In the genomic region with DNA sequence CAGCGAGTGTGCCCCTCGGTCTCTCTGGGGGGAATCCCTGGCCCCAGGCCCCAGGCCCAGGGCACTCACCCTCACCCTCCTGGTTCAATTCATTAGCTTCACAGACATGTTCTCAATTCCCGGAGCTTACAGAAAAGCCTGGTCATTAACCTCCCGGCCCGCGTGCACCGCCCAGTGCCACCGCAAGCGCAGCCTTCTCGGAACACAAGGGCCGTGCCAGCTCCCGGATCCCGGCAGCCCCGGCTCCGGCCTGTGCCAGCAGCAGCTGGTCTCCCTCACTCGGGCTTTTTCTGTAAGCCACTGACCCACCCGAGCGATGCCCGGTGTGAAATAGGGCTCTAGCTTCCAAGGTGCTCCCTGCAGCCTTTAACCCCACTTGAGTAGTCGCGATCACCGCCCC, we compare ENCODE assay signal across 9 mouse cellular contexts. TPM values are rescaled to one million over a fixed set of nuclear protein-coding genes. Genes with fewer than 3 reads are reported as not detected.
DNase-seq lines count a peak whose midpoint lies in the region; ATAC-seq and TF ChIP-seq lines count a peak whose summit lies in the region.
"Had no signal": no experiment of that assay in that cellular context is flagged by ENCODE, and none has a peak within 500 bp of the region (broad histone marks: within the 10 kb centered on the region; RNA-seq: fewer than 3 reads in every experiment).

No protein-coding gene starts in this region.

- H3K27me3 ChIP-seq in forebrain, embryonic 16.5 days (replicated peaks; ENCODE audit: control insufficient read depth, insufficient read depth, low read length), result peaks cover 23% of the 10 kb centered on the region
- H3K27me3 ChIP-seq in limb, embryonic 12.5 days, result peaks cover 97% of the 10 kb centered on the region
- 0 out of 2 replicates have a peak, but pooled peaks cover 12% of the 10 kb centered on the region for H3K27me3 ChIP-seq in stomach, embryonic 14.5 days (ENCODE audit: control insufficient read depth, insufficient read depth, low read length)

- ATAC-seq in forebrain, embryonic 16.5 days, result no peak
- no peak for ATAC-seq in limb, embryonic 12.5 days (ENCODE audit: insufficient number of reproducible peaks, insufficient read depth, low FRiP score, low TSS enrichment, low read depth)
- ATAC-seq in stomach, embryonic 14.5 days (ENCODE audit: insufficient number of reproducible peaks, insufficient read depth, low FRiP score, low read depth), result no peak
- ATAC-seq in erythroblast, adult 5-6 weeks (replicated peaks; ENCODE audit: low FRiP score, poor library complexity, severe bottlenecking), result no peak

- no peaks in the 10 kb centered on the region for H3K9me3 ChIP-seq in ES-E14 (ENCODE audit: control insufficient read depth, insufficient read depth, low read depth, low read length)
- no peaks in the 10 kb centered on the region for H3K9me3 ChIP-seq in forebrain, embryonic 16.5 days (ENCODE audit: control insufficient read depth, low read length)
- H3K9me3 ChIP-seq in limb, embryonic 12.5 days, result no peaks in the 10 kb centered on the region
- no peaks in the 10 kb centered on the region for H3K9me3 ChIP-seq in stomach, embryonic 14.5 days (ENCODE audit: control insufficient read depth, low read depth, low read length)

- WGBS in forebrain, embryonic 16.5 days, result 4% methylated on average over 22 of the region's 22 CpGs
- 3% methylated on average over 22 of the region's 22 CpGs for WGBS in limb, embryonic 12.5 days
- WGBS in stomach, embryonic 14.5 days, result 6% methylated on average over 22 of the region's 22 CpGs

- no peaks in the 10 kb centered on the region for H3K36me3 ChIP-seq in ES-E14 (ENCODE audit: control insufficient read depth, insufficient read depth, low read length, poor library complexity, severe bottlenecking)
- no peaks in the 10 kb centered on the region for H3K36me3 ChIP-seq in forebrain, embryonic 16.5 days (ENCODE audit: control insufficient read depth, insufficient read depth)
- H3K36me3 ChIP-seq in limb, embryonic 12.5 days, result no peaks in the 10 kb centered on the region
- no peaks in the 10 kb centered on the region for H3K36me3 ChIP-seq in stomach, embryonic 14.5 days (ENCODE audit: control insufficient read depth, insufficient read depth, low read length)

- in situ Hi-C loops in ES-E14 (cut with MboI; ENCODE audit: low sequenced_read_pairs in 2 of 2, unreplicated experiment in 2 of 2), result no loop called here

- H3K4me1 ChIP-seq in ES-E14 (ENCODE audit: control insufficient read depth in 2 of 2, insufficient read depth in 2 of 2, low read length in 2 of 2, poor library complexity in 1 of 2), result peaks cover 6 to 20% of the 10 kb centered on the region in 2 experiments
- H3K4me1 ChIP-seq in forebrain, embryonic 16.5 days (replicated peaks; ENCODE audit: control insufficient read depth, insufficient read depth, low read length), result peaks cover 9% of the 10 kb centered on the region
- H3K4me1 ChIP-seq in limb, embryonic 12.5 days (replicated peaks), result peaks cover 52% of the 10 kb centered on the region
- H3K4me1 ChIP-seq in stomach, embryonic 14.5 days (ENCODE audit: control insufficient read depth, insufficient read depth, low read length), result no peaks in the 10 kb centered on the region; the same call in 1 of the 2 replicates

- DNase-seq in gastrocnemius, postnatal 14 days, result peak; percentile 42
- DNase-seq in gastrocnemius, postnatal 25 days, result no peak
- no peak for DNase-seq in ES-E14 (ENCODE audit: low read depth, low spot score)
- no peak for DNase-seq in embryo, embryonic 10 days (ENCODE audit: low spot score)

- peak overlapping the region; percentile 66 for H3K9ac ChIP-seq in ES-E14 (ENCODE audit: insufficient read depth, low read depth, low read length, poor library complexity, severe bottlenecking)
- no peak overlapping the region for H3K9ac ChIP-seq in forebrain, embryonic 16.5 days (replicated peaks; ENCODE audit: low read depth, low read length)
- no peak overlapping the region; the same call in 1 of the 2 replicates for H3K9ac ChIP-seq in limb, embryonic 12.5 days (replicated peaks)
- no peak overlapping the region for H3K9ac ChIP-seq in stomach, embryonic 14.5 days (replicated peaks; ENCODE audit: low read depth, low read length)

- peak overlapping the region in 1 of 2 experiments; percentile 55; a peak in 2 of 4 replicates for H3K4me3 ChIP-seq in ES-E14 (ENCODE audit: insufficient read depth in 1 of 2, low read depth in 1 of 2, low read length in 2 of 2, poor library complexity in 1 of 2, severe bottlenecking in 1 of 2)
- H3K4me3 ChIP-seq in forebrain, embryonic 16.5 days (replicated peaks; ENCODE audit: low read length), result 0 out of 2 replicates have a peak overlapping the region, but pooled peaks have one; percentile 2
- H3K4me3 ChIP-seq in limb, embryonic 12.5 days (replicated peaks), result peak overlapping the region; percentile 20
- peak overlapping the region; percentile 7; the same call in 1 of the 2 replicates for H3K4me3 ChIP-seq in stomach, embryonic 14.5 days (ENCODE audit: low read depth, low read length)
- H3K4me3 ChIP-seq: myocyte had no signal

- no peak overlapping the region for H3K27ac ChIP-seq in ES-E14 (ENCODE audit: insufficient read depth, low read depth, low read length, poor library complexity, severe bottlenecking)
- H3K27ac ChIP-seq in forebrain, embryonic 16.5 days (ENCODE audit: low read length), result no peak overlapping the region
- no peak overlapping the region for H3K27ac ChIP-seq in limb, embryonic 12.5 days
- no peak overlapping the region for H3K27ac ChIP-seq in stomach, embryonic 14.5 days (ENCODE audit: low read length)

- H3K4me2 ChIP-seq in forebrain, embryonic 16.5 days (ENCODE audit: low read length), result peak overlapping the region; percentile 37
- peak overlapping the region; percentile 47 for H3K4me2 ChIP-seq in limb, embryonic 12.5 days
- 0 out of 2 replicates have a peak overlapping the region, but pooled peaks have one; percentile 22 for H3K4me2 ChIP-seq in stomach, embryonic 14.5 days (replicated peaks; ENCODE audit: low read depth, low read length)

- intact Hi-C loops in gastrocnemius, postnatal 14 days (cut with DNase I; ENCODE audit: low total_unique reads), result no loop called here

TF ChIP-seq in ES-E14, 5 proteins besides CTCF, POLR2A, EP300 and RAD21:
- TF ChIP-seq HCFC1 (IDR thresholded peaks at IDR 0.05; ENCODE audit: borderline replicate concordance, insufficient read depth, low read length) (no peak), MAFK (IDR thresholded peaks at IDR 0.05; ENCODE audit: insufficient read depth, low read depth, low read length) (no peak), ZC3H11A (IDR thresholded peaks at IDR 0.05; ENCODE audit: borderline replicate concordance, low read depth, low read length) (no peak), CHD2 (IDR thresholded peaks at IDR 0.05; ENCODE audit: low read depth, low read length) (no peak), ZNF384 (IDR thresholded peaks at IDR 0.05; ENCODE audit: low read depth, low read length) (no peak)

RNA-seq across cellular contexts. Expression of a gene that starts 43.8 kb away (rescaled TPM):
- total RNA-seq in gastrocnemius, postnatal 14 days (2021), result 1 to 10 TPM; 6.5 to 9.4 TPM
- 1 to 10 TPM; 2.6 to 4.3 TPM for total RNA-seq in gastrocnemius, postnatal 25 days (2021)
- total RNA-seq in ES-E14 (2012; rRNA removed), result 30.5 and 47.9 TPM in 2 replicates
- 2.1 and 3.0 TPM in 2 replicates for polyA plus RNA-seq in forebrain, embryonic 16.5 days (2015; fragmentation: Nextera tagmentation; extraction: Ambion mirVana)
- polyA plus RNA-seq in limb, embryonic 12.5 days (2016; fragmentation: Nextera tagmentation; extraction: Ambion mirVana), result 38.3 and 42.4 TPM in 2 replicates
- 20.4 and 20.6 TPM in 2 replicates for polyA plus RNA-seq in stomach, embryonic 14.5 days (2014; fragmentation: Nextera tagmentation; extraction: Ambion mirVana)
- total RNA-seq in erythroblast, adult 5-6 weeks (2015; ENCODE audit: low replicate concordance), result not detected in 2 replicates
- not detected in 2 replicates for total RNA-seq in erythroblast, adult 5-6 weeks (2017; ENCODE audit: low replicate concordance)
